Mouse (Mus musculus): ENCODE results near the gene Hdgfl3.

Gene Hdgfl3

GRCm38 (mm10) chr7:81867231-81867930 lies 66.9 kb downstream of the Hdgfl3 start:
- no peak for TF ChIP-seq GATA4 (IDR thresholded peaks at IDR 0.05; ENCODE audit: insufficient replicate concordance, low read length)

- TF ChIP-seq GATA4 (IDR thresholded peaks at IDR 0.05; ENCODE audit: insufficient replicate concordance, low read length) = no peak
These were observed 68.3 kb downstream of the Hdgfl3 start for GRCm38 (mm10) chr7:81865937-81866336.

- TF ChIP-seq GATA4 (IDR thresholded peaks at IDR 0.05; ENCODE audit: insufficient replicate concordance, low read length) = no peak
These were observed 69.7 kb downstream of the Hdgfl3 start for GRCm38 (mm10) chr7:81864552-81864951.

GRCm38 (mm10) chr7:81862587-81863583 lies 71.4 kb downstream of the Hdgfl3 start:
- no peak for TF ChIP-seq GATA4 (IDR thresholded peaks at IDR 0.05; ENCODE audit: insufficient replicate concordance, low read length)

GRCm38 (mm10) chr7:81861921-81862320 lies 72.4 kb downstream of the Hdgfl3 start:
- TF ChIP-seq GATA4 (IDR thresholded peaks at IDR 0.05; ENCODE audit: insufficient replicate concordance, low read length) = no peak

- TF ChIP-seq GATA4 (IDR thresholded peaks at IDR 0.05; ENCODE audit: insufficient replicate concordance, low read length) = no peak
These were observed 72.8 kb downstream of the Hdgfl3 start for GRCm38 (mm10) chr7:81861461-81861860.

GRCm38 (mm10) chr7:81860996-81861395 lies 73.3 kb downstream of the Hdgfl3 start:
- no peak for TF ChIP-seq GATA4 (IDR thresholded peaks at IDR 0.05; ENCODE audit: insufficient replicate concordance, low read length)

GRCm38 (mm10) chr7:81860071-81860470 lies 74.2 kb downstream of the Hdgfl3 start:
- TF ChIP-seq GATA4 (IDR thresholded peaks at IDR 0.05; ENCODE audit: insufficient replicate concordance, low read length) = no peak

- no peak for TF ChIP-seq GATA4 (IDR thresholded peaks at IDR 0.05; ENCODE audit: insufficient replicate concordance, low read length)
These were observed 75.1 kb downstream of the Hdgfl3 start, which contains the start of gene Tm6sf1 for GRCm38 (mm10) chr7:81858968-81859721. Gene Tm6sf1 (plus strand): TSS chr7:81859001.

- no peak for TF ChIP-seq GATA4 (IDR thresholded peaks at IDR 0.05; ENCODE audit: insufficient replicate concordance, low read length)
These were observed 76.0 kb downstream of the Hdgfl3 start for GRCm38 (mm10) chr7:81858236-81858635.

GRCm38 (mm10) chr7:81856221-81856620 lies 78.1 kb downstream of the Hdgfl3 start:
- no peak for TF ChIP-seq GATA4 (IDR thresholded peaks at IDR 0.05; ENCODE audit: insufficient replicate concordance, low read length)

GRCm38 (mm10) chr7:81855694-81856093 lies 78.6 kb downstream of the Hdgfl3 start, which contains the start of gene Gm10160:
Gene Gm10160 (minus strand): TSS chr7:81855794.
- no peak for TF ChIP-seq GATA4 (IDR thresholded peaks at IDR 0.05; ENCODE audit: insufficient replicate concordance, low read length)

- TF ChIP-seq GATA4 (IDR thresholded peaks at IDR 0.05; ENCODE audit: insufficient replicate concordance, low read length) = no peak
These were observed 79.5 kb downstream of the Hdgfl3 start for GRCm38 (mm10) chr7:81854568-81855307.

GRCm38 (mm10) chr7:81851706-81852105 lies 82.6 kb downstream of the Hdgfl3 start:
- no peak for TF ChIP-seq GATA4 (IDR thresholded peaks at IDR 0.05; ENCODE audit: insufficient replicate concordance, low read length)
